Mouse (Mus musculus): ENCODE data around the gene Tgm2.

GRCm38 (mm10) chr2:158193611-158194336 is 47.5 kb upstream of the Tgm2 start:
- TF ChIP-seq CTCF (IDR thresholded peaks at IDR 0.05; ENCODE audit: insufficient read depth, low read length) (no peak), POLR2A (IDR thresholded peaks at IDR 0.05; ENCODE audit: borderline replicate concordance, extremely low read depth, low read depth, low read length) (no peak)

All from lung, adult 2 months (tissue).